Mouse (Mus musculus): Measurements from ENCODE around the gene Olfr603.
"Not testable (repeated sequence)": the region's sequence is repeated elsewhere in the genome, so short reads cannot be mapped to it uniquely, and the experiment has no call there.

Olfr603 gene

GRCm38 (mm10) chr7:103386077-103386476, at the start of gene Olfr603:
Gene Olfr603, minus strand, starts transcription at chr7:103386177.
- DNase-seq (ENCODE audit: low spot score in 2 of 2): no peak

- DNase-seq (ENCODE audit: low spot score in 2 of 2): not testable (repeated sequence)
Measured at GRCm38 (mm10) chr7:103414772-103415171, 28.8 kb upstream of the Olfr603 start, which contains the start of gene Usp17lc. Gene Usp17lc, plus strand, starts transcription at chr7:103415072.

GRCm38 (mm10) chr7:103406521-103407055, 20.6 kb upstream of the Olfr603 start:
- DNase-seq (ENCODE audit: low spot score in 2 of 2): not testable (repeated sequence)

- DNase-seq (ENCODE audit: low spot score in 2 of 2): no peak
Measured at GRCm38 (mm10) chr7:103398981-103399380, 13.0 kb upstream of the Olfr603 start.

- DNase-seq (ENCODE audit: low spot score in 2 of 2): no peak
Measured at GRCm38 (mm10) chr7:103397758-103398157, 11.8 kb upstream of the Olfr603 start.

GRCm38 (mm10) chr7:103362555-103362954, 23.4 kb downstream of the Olfr603 start, which contains the start of gene Olfr601:
Gene Olfr601, minus strand, starts transcription at chr7:103362655.
- no peak for DNase-seq (ENCODE audit: low spot score in 2 of 2)

GRCm38 (mm10) chr7:103349569-103349968, 36.4 kb downstream of the Olfr603 start, which contains the start of gene Olfr600:
Gene Olfr600, minus strand, starts transcription at chr7:103349669.
- DNase-seq (ENCODE audit: low spot score in 2 of 2): no peak

GRCm38 (mm10) chr7:103335617-103336016, 50.4 kb downstream of the Olfr603 start, which contains the start of gene Olfr599:
Gene Olfr599, plus strand, starts transcription at chr7:103335917.
- no peak for DNase-seq (ENCODE audit: low spot score in 2 of 2)
